Mouse (Mus musculus): ENCODE data around the gene Vash1.

- no peak for TF ChIP-seq CTCF (IDR thresholded peaks at IDR 0.05)
- TF ChIP-seq EP300 (IDR thresholded peaks at IDR 0.05; ENCODE audit: insufficient read depth, low read depth, low read length): no peak
Observed at GRCm38 (mm10) chr12:86701491-86701890, 23.0 kb downstream of the Vash1 start.
